Mouse (Mus musculus) hindbrain, embryonic 16.5 days (tissue): ENCODE measurements around the gene Chd8. TPM values are rescaled to one million over a fixed set of nuclear protein-coding genes. Genes with fewer than 3 reads are reported as not detected.
A peak's percentile ranks its signal among the peaks of the same experiment; 100 is the strongest.

Source experiments
- ATAC-seq: fragments of 200-750 bp; cut with Nextera tagmentation; 2 replicates; pipeline ENCODE4 v1.8.0; 2017; ENCODE audit warnings: moderate TSS enrichment, moderate library complexity
- H3K27ac ChIP-seq: fragments of 300-500 bp; sonication (generic); 2 replicates; pipeline ENCODE4 v1.5.1; 2014; ENCODE audit warnings: low read depth, mild to moderate bottlenecking, control low read depth, low read length, moderate library complexity
- H3K27me3 ChIP-seq: fragments of 300-500 bp; sonication (generic); replicated peaks from 2 replicates; pipeline ENCODE4 v1.6.1; 2014; ENCODE audit warnings: low read length; ENCODE audit not compliant: control insufficient read depth, insufficient read depth
- H3K36me3 ChIP-seq: fragments of 300-500 bp; sonication (generic); 2 replicates; pipeline ENCODE4 v1.6.1; 2014; ENCODE audit warnings: mild to moderate bottlenecking, low read length, moderate library complexity, mixed read lengths; ENCODE audit not compliant: control insufficient read depth, insufficient read depth
- H3K4me1 ChIP-seq: fragments of 300-500 bp; sonication (generic); 2 replicates; pipeline ENCODE4 v1.6.1; 2014; ENCODE audit warnings: low read depth, low read length; ENCODE audit not compliant: control insufficient read depth, insufficient read depth
- H3K4me2 ChIP-seq: fragments of 300-500 bp; sonication (generic); 2 replicates; pipeline ENCODE4 v1.6.1; 2014; ENCODE audit warnings: mild to moderate bottlenecking, low read length, control low read depth, moderate library complexity
- H3K4me3 ChIP-seq: fragments of 300-500 bp; sonication (generic); 2 replicates; pipeline ENCODE4 v1.5.1; 2014; ENCODE audit warnings: mild to moderate bottlenecking, low read length, control low read depth, moderate library complexity
- H3K9ac ChIP-seq: fragments of 300-500 bp; sonication (generic); 2 replicates; pipeline ENCODE4 v1.6.1; 2014; ENCODE audit warnings: low read depth, mild to moderate bottlenecking, control low read depth, low read length, moderate library complexity
- H3K9me3 ChIP-seq: fragments of 300-500 bp; sonication (generic); 2 replicates; pipeline ENCODE4 v1.6.1; 2014; ENCODE audit warnings: mild to moderate bottlenecking, low read length, moderate library complexity; ENCODE audit not compliant: control insufficient read depth
- WGBS: fragments of 180-500 bp; shearing (Covaris S2); extraction: QIAGEN DNeasy Blood & Tissue Kit; methylation state at CpG from one replicate; pipeline ENCODE4 v1.1.7; 2014; 5-methylcytosine and 5-hydroxymethylcytosine counted together
- polyA plus RNA-seq: library from polyadenylated mRNA; unstranded; fragments of >200 nt; fragmentation: Nextera tagmentation; extraction: Ambion mirVana; gene quantifications from 2 replicates; pipeline ENCODE4 v1.2.1, GENCODE M21; 2015

Gene Chd8
- polyA plus RNA-seq, 1 experiment from 2014 or later: 31.0 TPM

DNA sequence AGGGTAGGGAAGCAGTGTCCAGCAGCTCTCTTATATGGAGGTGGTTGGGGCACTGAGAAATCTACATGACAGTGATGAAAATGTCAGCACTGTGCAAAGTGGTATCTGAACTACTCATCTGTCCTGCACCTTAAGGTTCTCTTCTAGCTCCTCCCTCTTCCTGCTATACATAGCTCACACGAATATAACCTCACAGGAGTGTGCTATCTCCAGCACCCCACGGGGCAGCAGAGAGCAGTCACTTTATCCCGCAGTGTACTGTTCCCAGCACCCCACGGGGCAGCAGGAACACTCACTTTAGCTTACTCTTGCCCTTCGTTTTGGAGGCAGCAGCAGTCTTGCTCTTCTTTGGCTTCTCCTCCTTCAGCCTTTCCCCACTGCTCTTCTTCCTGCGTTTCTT lies 25.3 kb downstream of the Chd8 start:
- H3K36me3 ChIP-seq: peaks cover 59% of the 10 kb centered on the region
- ATAC-seq: no peak

DNA sequence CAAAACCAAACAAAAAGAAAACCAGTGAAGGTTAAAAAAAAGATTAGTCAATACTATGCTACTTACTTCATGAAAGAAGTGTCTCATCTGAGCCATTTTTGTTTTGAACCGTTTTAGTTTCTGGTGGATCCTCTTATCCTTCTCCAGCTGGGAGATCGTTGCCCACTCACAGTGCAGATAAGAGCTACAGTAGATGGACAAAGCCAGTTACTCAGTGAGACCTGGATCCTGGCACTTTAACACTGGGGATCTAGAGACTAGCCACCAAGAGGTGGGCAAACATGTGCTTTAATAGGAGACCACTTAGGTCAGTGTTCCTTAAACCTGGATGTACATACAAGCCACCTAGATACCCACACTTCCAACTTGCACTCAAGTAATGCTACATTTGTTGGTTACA lies 31.6 kb downstream of the Chd8 start:
- no peaks in the 10 kb centered on the region for H3K4me1 ChIP-seq
- no peak for ATAC-seq
- no peaks in the 10 kb centered on the region for H3K9me3 ChIP-seq
- 98% methylated on average over 2 of the region's 2 CpGs for WGBS
- H3K9ac ChIP-seq: no peak overlapping the region
- no peak overlapping the region for H3K4me2 ChIP-seq
- no peak overlapping the region for H3K27ac ChIP-seq
- H3K36me3 ChIP-seq: peaks cover 45% of the 10 kb centered on the region
- no peaks in the 10 kb centered on the region for H3K27me3 ChIP-seq
- H3K4me3 ChIP-seq: no peak overlapping the region

More for the DNA sequence above, 25.3 kb downstream of the Chd8 start:
- WGBS: 91% methylated on average over 6 of the region's 6 CpGs
- H3K27me3 ChIP-seq: no peaks in the 10 kb centered on the region
- no peak overlapping the region for H3K27ac ChIP-seq
- H3K9me3 ChIP-seq: no peaks in the 10 kb centered on the region
- no peak overlapping the region for H3K4me3 ChIP-seq
- no peak overlapping the region for H3K4me2 ChIP-seq
- no peak overlapping the region for H3K9ac ChIP-seq
- no peaks in the 10 kb centered on the region for H3K4me1 ChIP-seq

DNA sequence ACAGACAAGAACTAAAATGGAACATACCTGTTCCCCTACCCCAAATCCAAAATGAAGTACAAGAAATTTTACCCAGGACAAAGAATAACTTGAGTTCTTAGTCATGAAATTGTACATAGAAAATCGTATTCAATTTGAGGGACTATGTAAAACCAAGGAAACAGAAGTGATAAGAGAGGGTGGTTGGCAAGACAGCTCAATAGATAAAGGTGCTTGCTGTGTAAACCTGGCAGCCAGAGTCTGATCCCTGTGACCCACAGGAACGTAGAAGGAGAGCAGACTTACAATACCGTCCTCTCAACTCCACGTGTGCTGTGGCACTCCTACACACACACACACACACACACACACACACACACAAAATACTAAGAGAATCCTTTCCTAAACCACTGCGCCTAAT lies 40.3 kb downstream of the Chd8 start:
- Histone ChIP-seq H3K9me3 (no peaks in the 10 kb centered on the region), H3K27ac (no peak overlapping the region), H3K4me1 (no peaks in the 10 kb centered on the region), H3K4me3 (no peak overlapping the region), H3K9ac (no peak overlapping the region), H3K27me3 (no peaks in the 10 kb centered on the region), H3K36me3 (peaks cover 65% of the 10 kb centered on the region), H3K4me2 (no peak overlapping the region)
- no peak for ATAC-seq
- 94% methylated on average over 5 of the region's 5 CpGs for WGBS

DNA sequence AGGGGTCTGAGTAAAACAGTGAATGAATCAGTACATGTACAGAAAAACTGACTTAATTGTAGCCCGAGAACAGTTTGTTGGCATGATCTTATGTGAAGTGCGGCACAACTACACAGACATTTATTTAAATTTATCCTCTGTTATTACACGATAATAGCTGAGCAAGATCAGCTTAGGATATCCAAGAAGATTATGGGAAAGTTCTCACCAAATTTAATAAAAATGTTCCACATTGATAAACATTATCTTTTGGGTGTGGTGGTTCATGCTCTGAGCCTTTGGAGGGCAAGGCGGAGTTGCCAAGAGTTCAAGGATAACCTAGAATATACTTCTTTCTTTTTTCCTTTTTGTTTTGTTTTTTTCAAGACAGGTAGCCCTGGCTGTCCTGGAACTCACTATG lies 58.2 kb downstream of the Chd8 start:
- no peak overlapping the region for H3K4me3 ChIP-seq
- H3K27me3 ChIP-seq: no peaks in the 10 kb centered on the region
- ATAC-seq: no peak
- H3K9ac ChIP-seq: no peak overlapping the region
- H3K9me3 ChIP-seq: no peaks in the 10 kb centered on the region
- peaks cover 30% of the 10 kb centered on the region for H3K36me3 ChIP-seq
- no peak overlapping the region for H3K27ac ChIP-seq
- WGBS: 94% methylated on average over 4 of the region's 4 CpGs
- H3K4me1 ChIP-seq: peaks cover 18% of the 10 kb centered on the region
- no peak overlapping the region for H3K4me2 ChIP-seq

DNA sequence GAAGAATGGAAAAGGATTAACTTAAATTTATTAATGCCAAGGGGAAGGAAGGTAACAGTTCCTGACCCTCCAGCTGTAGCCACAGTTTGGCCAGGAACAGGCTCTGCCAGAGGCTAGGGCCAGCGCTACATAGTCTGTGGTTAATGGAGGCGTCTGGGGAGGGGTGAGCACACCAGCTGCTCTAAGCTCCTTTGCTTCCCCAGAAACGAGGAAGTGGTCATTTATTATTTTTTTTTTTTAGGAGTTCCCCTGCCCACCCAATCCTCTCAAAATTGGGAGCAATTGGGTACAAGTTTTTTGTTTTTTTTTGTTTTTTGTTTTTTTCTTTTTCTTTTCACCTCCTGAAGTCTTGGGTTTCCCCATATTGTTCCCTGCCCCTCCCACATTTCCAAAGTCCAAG lies 59.4 kb downstream of the Chd8 start:
- Histone ChIP-seq H3K4me1 (peaks cover 18% of the 10 kb centered on the region), H3K27me3 (no peaks in the 10 kb centered on the region), H3K9ac (no peak overlapping the region), H3K9me3 (no peaks in the 10 kb centered on the region), H3K4me2 (peak overlapping the region; percentile 73; the same call in 1 of the 2 replicates), H3K27ac (no peak overlapping the region), H3K4me3 (no peak overlapping the region), H3K36me3 (peaks cover 21% of the 10 kb centered on the region)
- 25% methylated on average over 3 of the region's 3 CpGs for WGBS
- no peak for ATAC-seq

DNA sequence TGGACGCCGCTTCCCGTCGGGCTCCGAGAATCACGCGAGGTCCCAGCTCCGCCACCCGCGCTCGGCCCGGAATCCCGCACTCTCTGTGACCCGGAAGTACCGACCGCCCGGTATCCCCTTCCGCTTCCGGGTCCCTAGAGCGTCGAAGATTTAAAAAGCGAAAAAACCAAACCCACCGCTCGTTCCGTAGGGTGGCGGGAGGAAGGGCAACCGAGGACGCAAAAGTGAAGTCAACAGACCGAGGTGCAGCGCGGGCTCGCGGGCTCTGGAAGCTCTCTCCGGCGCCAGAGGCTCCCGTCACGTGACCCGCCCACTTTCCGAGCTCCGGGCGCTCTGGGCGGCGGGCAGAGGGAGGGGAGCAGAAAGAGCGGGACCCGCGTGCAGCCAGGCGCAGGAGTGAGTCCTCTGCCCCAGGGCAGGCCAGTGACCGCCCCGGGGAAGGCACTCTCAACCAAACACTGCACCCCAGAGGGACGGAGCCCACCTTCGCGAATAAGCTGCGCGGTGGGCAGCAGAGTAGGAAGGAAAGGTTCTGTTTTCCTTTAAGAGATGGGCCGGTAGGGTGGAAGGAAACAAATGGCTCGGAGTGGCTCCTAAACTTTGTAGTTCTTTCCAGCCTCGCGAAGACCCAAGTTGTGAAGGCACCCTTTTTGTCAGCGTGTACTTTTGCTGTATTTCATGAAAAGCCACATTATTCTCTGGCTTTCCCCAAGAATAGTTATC lies 60.3 kb downstream of the Chd8 start, which contains the start of gene Supt16:
TSS of gene Supt16 (minus strand) at position 261 of the 723 bp plus-strand sequence.
- H3K36me3 ChIP-seq: peaks cover 17% of the 10 kb centered on the region
- under 1% methylated on average over 56 of the region's 59 CpGs for WGBS
- ATAC-seq: peak; percentile 98

DNA sequence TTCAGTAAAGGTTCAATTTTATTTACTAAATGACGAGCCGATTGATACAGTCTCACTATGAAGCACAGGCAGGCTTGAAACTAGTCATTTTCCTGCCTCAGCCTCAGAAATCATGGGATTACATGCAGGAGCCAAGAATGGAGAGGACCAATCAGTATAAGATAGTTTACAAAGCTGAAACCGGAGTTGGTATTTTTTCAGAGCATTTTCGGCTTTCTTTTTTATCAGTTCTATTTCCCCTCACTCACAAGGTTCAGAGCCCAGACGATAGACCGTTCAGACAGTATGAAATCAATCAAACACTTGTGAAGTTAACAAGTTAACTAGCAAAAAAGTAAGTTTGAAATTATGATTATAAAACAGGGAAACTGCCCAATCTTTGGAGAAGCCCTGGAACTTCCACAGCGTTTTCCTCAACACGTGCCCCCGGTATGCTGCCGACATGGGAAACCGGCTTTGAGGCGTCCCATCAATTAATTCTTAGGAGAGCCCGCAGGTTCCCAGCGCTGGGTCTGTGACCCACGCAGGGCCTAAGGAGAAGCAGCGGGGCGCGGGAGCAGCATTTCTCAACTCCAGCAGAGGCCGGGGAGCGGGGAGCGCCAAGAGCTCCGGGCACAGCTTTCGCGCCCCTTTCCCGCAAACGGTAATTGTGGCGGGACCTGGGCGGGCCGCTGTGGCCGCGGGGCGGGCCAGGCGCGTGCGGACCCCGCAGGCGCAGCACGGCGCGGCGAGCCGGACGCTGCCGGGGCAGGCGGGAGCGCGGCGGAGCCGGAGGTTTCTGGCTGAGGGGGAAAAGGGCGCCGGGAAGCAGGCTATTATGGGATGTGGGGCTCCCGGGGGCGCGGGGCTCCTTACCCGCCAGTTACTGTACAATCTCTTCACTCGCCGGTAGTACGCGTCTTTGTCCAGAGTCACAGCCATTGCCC lies 61.1 kb downstream of the Chd8 start:
- ATAC-seq: peak; percentile 12
- WGBS: under 1% methylated on average over 47 of the region's 59 CpGs
- peaks cover 14% of the 10 kb centered on the region for H3K36me3 ChIP-seq
- H3K9me3 ChIP-seq: no peaks in the 10 kb centered on the region
- no peaks in the 10 kb centered on the region for H3K27me3 ChIP-seq
- peaks cover 18% of the 10 kb centered on the region for H3K4me1 ChIP-seq
- peak overlapping the region; percentile 88 for H3K27ac ChIP-seq
- peak overlapping the region; percentile 100 for H3K4me3 ChIP-seq
- H3K9ac ChIP-seq: peak overlapping the region; percentile 93
- H3K4me2 ChIP-seq: peak overlapping the region; percentile 90

More for the DNA sequence above, 60.3 kb downstream of the Chd8 start, which contains the start of gene Supt16:
- Histone ChIP-seq H3K9me3 (no peaks in the 10 kb centered on the region), H3K27me3 (no peaks in the 10 kb centered on the region), H3K9ac (peak within 1 kb of the TSS; percentile 93), H3K4me1 (peaks cover 18% of the 10 kb centered on the region), H3K4me3 (peak within 1 kb of the TSS; percentile 100), H3K27ac (peak within 1 kb of the TSS; percentile 88), H3K4me2 (peak within 1 kb of the TSS; percentile 90)

DNA sequence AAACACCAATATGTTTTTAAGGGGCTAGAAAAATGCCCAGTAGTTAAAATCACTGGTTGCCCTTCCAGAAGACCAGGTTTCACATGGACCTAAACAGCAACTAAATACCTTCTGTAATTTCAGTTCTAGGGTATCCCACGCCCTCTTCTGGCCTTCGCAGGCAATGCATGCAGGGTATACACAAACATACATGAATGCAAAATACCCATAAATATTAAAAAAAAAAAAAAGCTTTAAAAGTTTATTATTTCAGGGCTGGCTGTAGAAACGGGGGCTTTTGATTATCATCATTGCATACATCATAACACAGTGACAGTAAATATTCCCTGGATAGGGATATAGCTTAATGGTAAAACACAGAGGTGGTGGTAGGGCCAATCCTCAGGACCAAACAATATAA lies 61.9 kb downstream of the Chd8 start:
- peaks cover 12% of the 10 kb centered on the region for H3K36me3 ChIP-seq
- H3K27ac ChIP-seq: no peak overlapping the region
- no peaks in the 10 kb centered on the region for H3K27me3 ChIP-seq
- H3K4me1 ChIP-seq: peaks cover 18% of the 10 kb centered on the region
- ATAC-seq: no peak
- peak overlapping the region; percentile 90 for H3K4me2 ChIP-seq
- no peaks in the 10 kb centered on the region for H3K9me3 ChIP-seq
- peak overlapping the region; percentile 100 for H3K4me3 ChIP-seq
- 7% methylated on average over 3 of the region's 3 CpGs for WGBS
- H3K9ac ChIP-seq: no peak overlapping the region

DNA sequence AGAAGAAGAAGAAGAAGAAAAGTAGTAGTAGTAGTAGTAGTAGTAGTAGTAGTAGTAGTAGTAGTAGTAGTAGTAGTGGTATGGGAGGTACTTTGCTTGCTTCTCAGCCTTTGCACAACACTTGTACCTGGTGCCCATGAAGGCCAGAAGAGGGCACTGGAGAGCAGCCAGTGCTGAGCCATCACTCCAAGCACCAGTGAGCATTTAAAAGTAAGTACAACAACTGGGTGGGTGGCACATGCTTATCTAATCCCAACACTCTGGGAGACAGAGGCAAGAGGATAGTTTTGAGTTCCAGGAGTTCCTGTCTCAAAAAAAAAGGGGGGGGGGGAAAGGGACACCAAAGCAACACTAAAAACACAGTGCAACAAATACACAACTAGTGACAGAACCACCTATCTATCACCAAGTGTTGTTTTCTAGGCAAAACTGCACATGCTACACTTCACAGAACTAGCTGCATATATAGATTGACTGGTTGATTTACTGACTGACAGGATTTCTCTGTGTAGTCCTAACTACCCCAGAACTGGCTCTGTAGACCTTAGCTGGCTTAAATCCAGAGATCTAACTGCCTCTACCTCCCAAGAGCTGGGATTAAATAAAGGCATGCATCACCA lies 66.7 kb downstream of the Chd8 start:
- Histone ChIP-seq H3K36me3 (no peaks in the 10 kb centered on the region), H3K9me3 (no peaks in the 10 kb centered on the region), H3K4me1 (peaks cover 8% of the 10 kb centered on the region), H3K27me3 (no peaks in the 10 kb centered on the region), H3K4me3 (no peak overlapping the region), H3K9ac (no peak overlapping the region), H3K4me2 (no peak overlapping the region), H3K27ac (no peak overlapping the region)
- no peak for ATAC-seq
